Mouse (Mus musculus) retina, postnatal 7 days (tissue): Measurements from ENCODE around the gene Il11.
"Not testable (repeated sequence)": the region's sequence is repeated elsewhere in the genome, so short reads cannot be mapped to it uniquely, and the experiment has no call there.

ENCODE experiments used
- DNase-seq: peaks from one replicate; pipeline ENCODE4 v3.0.0-alpha.2; 2012; ENCODE audit warnings: low read depth, low spot score

Gene Il11

GRCm38 (mm10) chr7:4782759-4783158, at the start of gene Il11, which contains the start of gene Tmem190:
TSS of gene Il11 (minus strand) at chr7:4782859.
TSS of gene Tmem190 (plus strand) at chr7:4782937.
- DNase-seq = no peak

- DNase-seq = no peak
These were observed 47.8 kb upstream of the Il11 start for GRCm38 (mm10) chr7:4830476-4830875.

GRCm38 (mm10) chr7:4825365-4825764, 42.7 kb upstream of the Il11 start:
- no peak for DNase-seq

GRCm38 (mm10) chr7:4822162-4822907, 39.7 kb upstream of the Il11 start:
- no peak for DNase-seq

- DNase-seq = no peak
These were observed 39.0 kb upstream of the Il11 start for GRCm38 (mm10) chr7:4821690-4822089.

GRCm38 (mm10) chr7:4820925-4821324, 38.3 kb upstream of the Il11 start:
- not testable (repeated sequence) for DNase-seq

- DNase-seq = no peak
These were observed 33.9 kb upstream of the Il11 start for GRCm38 (mm10) chr7:4816559-4816958.

GRCm38 (mm10) chr7:4813105-4813791, 30.6 kb upstream of the Il11 start:
- no peak for DNase-seq

- peak; percentile 99 for DNase-seq
These were observed 29.8 kb upstream of the Il11 start, which contains the start of gene Ube2s for GRCm38 (mm10) chr7:4812303-4813104. TSS of gene Ube2s (minus strand) at chr7:4812590.

- no peak for DNase-seq
These were observed 29.2 kb upstream of the Il11 start for GRCm38 (mm10) chr7:4811842-4812302.

- not testable (repeated sequence) for DNase-seq
These were observed 28.5 kb upstream of the Il11 start for GRCm38 (mm10) chr7:4811131-4811530.

- no peak for DNase-seq
These were observed 24.1 kb upstream of the Il11 start for GRCm38 (mm10) chr7:4806716-4807115.

GRCm38 (mm10) chr7:4802247-4802646, 19.6 kb upstream of the Il11 start:
- no peak for DNase-seq

- no peak for DNase-seq
These were observed 13.2 kb upstream of the Il11 start for GRCm38 (mm10) chr7:4795767-4796433.

GRCm38 (mm10) chr7:4794631-4795168, 12.0 kb upstream of the Il11 start:
- DNase-seq = no peak

- DNase-seq = no peak
These were observed 11.0 kb upstream of the Il11 start for GRCm38 (mm10) chr7:4793674-4794073.

GRCm38 (mm10) chr7:4793248-4793647, 10.6 kb upstream of the Il11 start:
- DNase-seq = not testable (repeated sequence)

GRCm38 (mm10) chr7:4792278-4793212, 9.9 kb upstream of the Il11 start, which contains the start of gene Rpl28:
TSS of gene Rpl28 (plus strand) at chr7:4792874.
- DNase-seq = peak; percentile 92

GRCm38 (mm10) chr7:4789436-4789935, 6.8 kb upstream of the Il11 start, which contains the start of gene Tmem238:
TSS of gene Tmem238 (minus strand) at chr7:4789656.
- DNase-seq = no peak
